Mouse (Mus musculus): ENCODE data around the gene Plch1.

GRCm38 (mm10) chr3:63822631-63823030 is 76.6 kb downstream of the Plch1 start:
- TF ChIP-seq CTCF (IDR thresholded peaks at IDR 0.05) (no peak), POLR2A (IDR thresholded peaks at IDR 0.05; ENCODE audit: insufficient read depth, low read depth, low read length) (no peak)

All from heart, adult 2 months (tissue).